Mouse (Mus musculus) liver, adult 2 months (tissue): Measurements from ENCODE around the gene Scap. TPM values are rescaled to one million over a fixed set of nuclear protein-coding genes. Genes with fewer than 3 reads are reported as not detected.

Experiments used
- DNase-seq: peaks from one replicate; pipeline ENCODE4 v3.0.0-alpha.2; 2011; ENCODE audit warnings: low read depth, low spot score; ENCODE audit errors: extremely low read depth
- H3K27ac ChIP-seq: fragments of 200-500 bp; replicated peaks from 2 replicates; pipeline ENCODE4 v1.5.1; 2012; ENCODE audit warnings: low read depth, mild to moderate bottlenecking, control low read depth, inconsistent platforms, low read length; ENCODE audit not compliant: insufficient read depth
- H3K27me3 ChIP-seq: fragments of 200-500 bp; 2 replicates; pipeline ENCODE4 v1.6.1; 2012; ENCODE audit warnings: mild to moderate bottlenecking, moderate library complexity, low read length, inconsistent platforms; ENCODE audit not compliant: control insufficient read depth, insufficient read depth
- H3K36me3 ChIP-seq: fragments of 200-500 bp; 2 replicates; pipeline ENCODE4 v1.6.1; 2012; ENCODE audit warnings: low read length, inconsistent platforms; ENCODE audit not compliant: control insufficient read depth, insufficient read depth
- H3K4me1 ChIP-seq: fragments of 200-500 bp; 2 replicates; pipeline ENCODE4 v1.6.1; 2011; ENCODE audit warnings: low read length; ENCODE audit not compliant: control insufficient read depth, insufficient read depth
- H3K4me3 ChIP-seq: fragments of 200-500 bp; 2 replicates; pipeline ENCODE4 v1.5.1; 2011; ENCODE audit warnings: low read depth, mild to moderate bottlenecking, control low read depth, low read length, moderate library complexity; ENCODE audit not compliant: insufficient read depth
- H3K79me2 ChIP-seq: fragments of 200-500 bp; 2 replicates; pipeline ENCODE4 v1.6.1; 2012; ENCODE audit warnings: inconsistent platforms, mild to moderate bottlenecking, low read length, moderate library complexity; ENCODE audit not compliant: control insufficient read depth, insufficient read depth
- H3K9ac ChIP-seq: fragments of 200-500 bp; 2 replicates; pipeline ENCODE4 v1.6.1; 2012; ENCODE audit warnings: low read depth, mild to moderate bottlenecking, control low read depth, inconsistent platforms, low read length
- CTCF ChIP-seq: fragments of 200-500 bp; IDR thresholded peaks from 2 replicates; pipeline ENCODE4 v1.5.1; 2011; ENCODE audit warnings: low read depth, low read length, control low read depth
- POLR2A ChIP-seq: fragments of 200-500 bp; IDR thresholded peaks from 2 replicates; pipeline ENCODE4 v1.6.1; 2011; ENCODE audit warnings: low read length, control low read depth; ENCODE audit not compliant: insufficient read depth; ENCODE audit errors: extremely low read depth
- WGBS: fragments of 180-500 bp; shearing (Covaris S2); methylation state at CpG from one replicate; pipeline ENCODE4 v1.1.7; 2018; 5-methylcytosine and 5-hydroxymethylcytosine counted together
- polyA plus RNA-seq: library from polyadenylated mRNA; depleted of rRNA; stranded (reverse); fragments of >200 nt; gene quantifications from 2 replicates; pipeline ENCODE4 v1.2.3, GENCODE M21; 2012; rRNA removed
- total RNA-seq: library from RNA; depleted of rRNA; stranded (reverse); fragments of >200 nt; gene quantifications from 2 replicates; pipeline ENCODE4 v1.2.3, GENCODE M21; 2014; rRNA removed

The Scap gene
- total and polyA plus RNA-seq, 2 experiments: 51.8 to 72.9 TPM

GRCm38 (mm10) chr9:110433045-110433444, 100.0 kb downstream of the Scap start:
- H3K27me3 ChIP-seq: no peaks in the 10 kb centered on the region
- TF ChIP-seq CTCF (no peak), POLR2A (no peak)
- no peaks in the 10 kb centered on the region for H3K79me2 ChIP-seq
- no peaks in the 10 kb centered on the region for H3K4me1 ChIP-seq
- H3K27ac ChIP-seq: no peak overlapping the region
- no peak for DNase-seq
- WGBS: 97% methylated on average over 2 of the region's 2 CpGs
- H3K36me3 ChIP-seq: peaks cover 3% of the 10 kb centered on the region; the same call in 1 of the 2 replicates
- H3K4me3 ChIP-seq: no peak overlapping the region
- no peak overlapping the region for H3K9ac ChIP-seq

Other genes starting within 250 kb of the Scap start
- gene Smarcc1, start 215.6 kb upstream of the Scap start, total RNA-seq: 9.8 and 11.3 TPM in 2 replicates
- gene Smarcc1, start 215.6 kb upstream of the Scap start, polyA plus RNA-seq: 6.6 and 7.5 TPM in 2 replicates
- gene Dhx30, start 215.5 kb upstream of the Scap start, total RNA-seq: 20.6 and 24.8 TPM in 2 replicates
- 35.0 and 48.5 TPM in 2 replicates for gene Dhx30, start 215.5 kb upstream of the Scap start, polyA plus RNA-seq
- gene Cspg5, start 89.5 kb upstream of the Scap start, total RNA-seq: 0.09 and 0.13 TPM in 2 replicates
- gene Cspg5, start 89.5 kb upstream of the Scap start, polyA plus RNA-seq: 0.16 and 0.30 TPM in 2 replicates
- 5.0 and 5.9 TPM in 2 replicates for gene Elp6, start 28.1 kb upstream of the Scap start, total RNA-seq
- gene Elp6, start 28.1 kb upstream of the Scap start, polyA plus RNA-seq: 6.6 and 7.3 TPM in 2 replicates
- 4.5 and 6.8 TPM in 2 replicates for gene Ptpn23, start 74.9 kb downstream of the Scap start, total RNA-seq
- gene Ptpn23, start 74.9 kb downstream of the Scap start, polyA plus RNA-seq: 7.9 and 10.7 TPM in 2 replicates
- not detected in 2 replicates for gene Ngp, start 86.5 kb downstream of the Scap start, total RNA-seq
- gene Ngp, start 86.5 kb downstream of the Scap start, polyA plus RNA-seq: 0.21 and 0.37 TPM in 2 replicates
- 2.0 and 2.3 TPM in 2 replicates for gene Klhl18, start 143.4 kb downstream of the Scap start, total RNA-seq
- gene Klhl18, start 143.4 kb downstream of the Scap start, polyA plus RNA-seq: 5.9 and 6.9 TPM in 2 replicates
- 0.40 and 0.55 TPM in 2 replicates for gene Kif9, start 143.7 kb downstream of the Scap start, total RNA-seq
- gene Kif9, start 143.7 kb downstream of the Scap start, polyA plus RNA-seq: 0.18 and 0.35 TPM in 2 replicates
- gene Setd2, start 199.3 kb downstream of the Scap start, total RNA-seq: 31.7 and 36.5 TPM in 2 replicates
- gene Setd2, start 199.3 kb downstream of the Scap start, polyA plus RNA-seq: 15.7 and 20.1 TPM in 2 replicates